Mouse (Mus musculus): ENCODE measurements around the gene Atg9b.

DNA sequence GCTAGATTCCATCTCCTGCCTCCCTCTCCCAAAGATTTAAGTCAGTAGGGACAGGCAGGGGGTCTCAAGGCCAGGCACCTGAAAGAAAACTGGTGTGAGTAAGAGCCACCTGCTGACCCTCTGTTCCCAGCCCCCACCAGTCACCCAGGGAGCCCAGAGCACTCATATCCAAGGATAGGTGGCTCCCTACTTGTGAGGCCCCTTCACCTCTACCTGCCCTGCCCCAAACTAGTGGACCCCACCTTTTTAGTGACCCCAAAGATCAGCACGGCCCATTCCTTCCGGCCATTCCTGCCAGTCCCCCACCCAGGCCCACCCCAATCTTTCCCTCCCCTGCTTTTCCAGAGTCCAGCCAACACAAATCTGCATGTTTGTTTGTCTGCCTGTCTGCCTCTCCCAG is 28.5 kb downstream of the Atg9b start:
- TF ChIP-seq E2F4 (IDR thresholded peaks at IDR 0.05; ENCODE audit: insufficient read depth), result no peak
- no peak for TF ChIP-seq POLR2A (IDR thresholded peaks at IDR 0.05; ENCODE audit: insufficient read length, low read depth)
- TF ChIP-seq POLR2AphosphoS2 (IDR thresholded peaks at IDR 0.05; ENCODE audit: insufficient read length, low read depth), result no peak
- no peak for TF ChIP-seq USF1 (IDR thresholded peaks at IDR 0.05; ENCODE audit: low read depth)
- TF ChIP-seq MYOG (IDR thresholded peaks at IDR 0.05; ENCODE audit: control insufficient read depth in 1 of 3, insufficient read depth in 1 of 3, insufficient read length in 2 of 3, low read depth in 2 of 3), result no peak
- TF ChIP-seq MAX (IDR thresholded peaks at IDR 0.05; ENCODE audit: low read depth), result no peak
- no peak for TF ChIP-seq TCF12 (IDR thresholded peaks at IDR 0.05; ENCODE audit: insufficient read depth, poor library complexity, severe bottlenecking)
- no peak for TF ChIP-seq MYOD1 (IDR thresholded peaks at IDR 0.05; ENCODE audit: control insufficient read depth in 1 of 3, insufficient read length in 2 of 3, low read depth in 2 of 3)
- no peak for TF ChIP-seq CEBPB (IDR thresholded peaks at IDR 0.05; ENCODE audit: insufficient read depth, poor library complexity, severe bottlenecking)
- no peak for TF ChIP-seq SRF (IDR thresholded peaks at IDR 0.05; ENCODE audit: control insufficient read depth, insufficient read length, low read depth)
